ENCODE assay signal across 18 mouse cellular contexts in the genomic region with DNA sequence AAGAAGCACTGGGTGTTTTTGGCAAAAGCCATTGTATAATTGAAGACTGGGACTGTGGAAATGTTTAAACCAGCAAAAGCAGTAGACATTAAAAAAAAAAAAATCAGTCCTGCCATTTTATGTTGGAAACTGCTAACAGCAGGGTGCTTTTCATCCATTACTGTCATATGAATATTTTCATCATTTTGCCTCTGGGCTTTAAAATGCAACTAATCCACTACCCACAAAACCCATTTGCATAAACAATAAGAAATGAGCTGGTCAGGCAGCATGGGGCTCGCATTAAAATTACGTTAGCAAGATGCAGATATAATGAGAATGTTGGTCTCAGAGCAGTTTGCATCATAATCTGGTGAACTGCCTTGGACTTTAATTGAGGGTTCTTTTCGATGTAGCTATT.
A peak's percentile ranks its signal among the peaks of the same experiment; 100 is the strongest.
DNase-seq lines count a peak whose midpoint lies in the region; ATAC-seq and TF ChIP-seq lines count a peak whose summit lies in the region.
"Had no signal": no experiment of that assay in that cellular context is flagged by ENCODE, and none has a peak within 500 bp of the region (broad histone marks: within the 10 kb centered on the region; RNA-seq: fewer than 3 reads in every experiment).

No protein-coding gene starts in this region.

- WGBS in forebrain, embryonic 14.5 days: 12% methylated on average over 3 of the region's 3 CpGs
- WGBS in forebrain, embryonic 16.5 days: 20% methylated on average over 3 of the region's 3 CpGs
- 37% methylated on average over 3 of the region's 3 CpGs for WGBS in midbrain, embryonic 14.5 days
- 40% methylated on average over 3 of the region's 3 CpGs for WGBS in midbrain, embryonic 15.5 days
- 44% methylated on average over 3 of the region's 3 CpGs for WGBS in hindbrain, embryonic 15.5 days

- H3K4me1 ChIP-seq in forebrain, embryonic 14.5 days (ENCODE audit: control insufficient read depth, insufficient read depth, low read length): no peaks in the 10 kb centered on the region
- no peaks in the 10 kb centered on the region for H3K4me1 ChIP-seq in forebrain, embryonic 16.5 days (replicated peaks; ENCODE audit: control insufficient read depth, insufficient read depth, low read length)
- no peaks in the 10 kb centered on the region for H3K4me1 ChIP-seq in midbrain, embryonic 14.5 days (ENCODE audit: control insufficient read depth, insufficient read depth, low read length)
- 0 out of 2 replicates have a peak, but pooled peaks cover 2% of the 10 kb centered on the region for H3K4me1 ChIP-seq in midbrain, embryonic 15.5 days
- H3K4me1 ChIP-seq in CH12.LX (ENCODE audit: control insufficient read depth in 1 of 2, insufficient read depth in 2 of 2): no peaks in the 10 kb centered on the region
- H3K4me1 ChIP-seq in hindbrain, embryonic 15.5 days (replicated peaks): peaks cover 6% of the 10 kb centered on the region
- H3K4me1 ChIP-seq: heart, embryonic 12.5 days; intestine, embryonic 15.5 days had no signal

- H3K9ac ChIP-seq in forebrain, embryonic 14.5 days (ENCODE audit: low read length): no peak overlapping the region
- no peak overlapping the region for H3K9ac ChIP-seq in forebrain, embryonic 16.5 days (replicated peaks; ENCODE audit: low read depth, low read length)
- H3K9ac ChIP-seq in midbrain, embryonic 14.5 days (replicated peaks; ENCODE audit: low read length): no peak overlapping the region
- H3K9ac ChIP-seq in midbrain, embryonic 15.5 days: no peak overlapping the region
- H3K9ac ChIP-seq in CH12.LX (ENCODE audit: insufficient read depth, low read depth): no peak overlapping the region
- H3K9ac ChIP-seq in hindbrain, embryonic 15.5 days: no peak overlapping the region
- H3K9ac ChIP-seq: forebrain, postnatal 0 days; heart, embryonic 12.5 days; intestine, embryonic 15.5 days had no signal

- H3K36me3 ChIP-seq in forebrain, embryonic 14.5 days (ENCODE audit: control insufficient read depth, insufficient read depth, low read length): no peaks in the 10 kb centered on the region
- no peaks in the 10 kb centered on the region for H3K36me3 ChIP-seq in forebrain, embryonic 16.5 days (ENCODE audit: control insufficient read depth, insufficient read depth)
- no peaks in the 10 kb centered on the region for H3K36me3 ChIP-seq in midbrain, embryonic 14.5 days (ENCODE audit: control insufficient read depth, insufficient read depth, low read length)
- H3K36me3 ChIP-seq in midbrain, embryonic 15.5 days (replicated peaks): no peaks in the 10 kb centered on the region
- no peaks in the 10 kb centered on the region for H3K36me3 ChIP-seq in CH12.LX (replicated peaks in 1 of 2; ENCODE audit: control insufficient read depth in 1 of 2, insufficient read depth in 1 of 2, low read length in 1 of 2)
- H3K36me3 ChIP-seq in hindbrain, embryonic 15.5 days: no peaks in the 10 kb centered on the region
- H3K36me3 ChIP-seq: heart, embryonic 12.5 days; intestine, embryonic 15.5 days had no signal

- dilution Hi-C loops in CH12.LX (cut with MboI; ENCODE audit: extremely low pct_ligation_motif_present, extremely low pct_unique_long_range_greater_than_20kb, low sequenced_read_pairs): no loop called here

- TF ChIP-seq RAD21 in CH12.LX (IDR thresholded peaks at IDR 0.05; ENCODE audit: low read depth, low read length): no peak

- H3K27me3 ChIP-seq in forebrain, embryonic 14.5 days (replicated peaks; ENCODE audit: control insufficient read depth, insufficient read depth, low read length): no peaks in the 10 kb centered on the region
- no peaks in the 10 kb centered on the region for H3K27me3 ChIP-seq in forebrain, embryonic 16.5 days (replicated peaks; ENCODE audit: control insufficient read depth, insufficient read depth, low read length)
- H3K27me3 ChIP-seq in midbrain, embryonic 14.5 days (ENCODE audit: control insufficient read depth, insufficient read depth, low read length): no peaks in the 10 kb centered on the region
- no peaks in the 10 kb centered on the region for H3K27me3 ChIP-seq in midbrain, embryonic 15.5 days (replicated peaks)
- H3K27me3 ChIP-seq in CH12.LX (replicated peaks): no peaks in the 10 kb centered on the region
- H3K27me3 ChIP-seq in hindbrain, embryonic 15.5 days: no peaks in the 10 kb centered on the region
- H3K27me3 ChIP-seq: heart, embryonic 12.5 days; intestine, embryonic 15.5 days had no signal

- H3K79me2 ChIP-seq in CH12.LX (replicated peaks; ENCODE audit: control insufficient read depth, extremely low read depth, insufficient read depth, poor library complexity, severe bottlenecking): no peaks in the 10 kb centered on the region

- no peak for TF ChIP-seq POLR2A in CH12.LX (IDR thresholded peaks at IDR 0.05; ENCODE audit: low read depth, low read length)

- in situ Hi-C loops in CH12.LX (cut with MboI; ENCODE audit: low pct_ligation_motif_present, low pct_unique_long_range_greater_than_20kb, low sequenced_read_pairs): no loop called here

- peak; percentile 25 for DNase-seq in forebrain, embryonic 14.5 days (ENCODE audit: low spot score)
- DNase-seq in midbrain, embryonic 14.5 days: peak; percentile 54
- DNase-seq in CH12.LX (ENCODE audit: extremely low read depth): no peak
- DNase-seq in left cerebral cortex, postnatal 25 days (ENCODE audit: low spot score in 2 of 2): no peak
- DNase-seq: adrenal gland, postnatal 14 days; cerebellum, adult 18-20 months; cerebellum, adult 9-11 months; cerebellum, postnatal 36 days; forebrain, postnatal 0 days; gastrocnemius, postnatal 14 days had no signal

- no peak overlapping the region for H3K4me3 ChIP-seq in forebrain, embryonic 14.5 days (ENCODE audit: low read depth, low read length)
- H3K4me3 ChIP-seq in forebrain, embryonic 16.5 days (replicated peaks; ENCODE audit: low read length): no peak overlapping the region
- H3K4me3 ChIP-seq in midbrain, embryonic 14.5 days (replicated peaks; ENCODE audit: low read depth, low read length): no peak overlapping the region
- H3K4me3 ChIP-seq in midbrain, embryonic 15.5 days: no peak overlapping the region
- H3K4me3 ChIP-seq in CH12.LX (replicated peaks in 1 of 3; ENCODE audit: low read depth in 2 of 3, low read length in 2 of 3, poor library complexity in 1 of 3): no peak overlapping the region
- no peak overlapping the region for H3K4me3 ChIP-seq in hindbrain, embryonic 15.5 days
- H3K4me3 ChIP-seq: heart, embryonic 12.5 days; intestine, embryonic 15.5 days had no signal

- intact Hi-C loops in left cerebral cortex, postnatal 25 days (cut with DNase I): no loop called here

- H3K9me3 ChIP-seq in forebrain, embryonic 14.5 days (replicated peaks; ENCODE audit: control insufficient read depth, low read length): no peaks in the 10 kb centered on the region
- no peaks in the 10 kb centered on the region for H3K9me3 ChIP-seq in forebrain, embryonic 16.5 days (ENCODE audit: control insufficient read depth, low read length)
- H3K9me3 ChIP-seq in midbrain, embryonic 14.5 days (ENCODE audit: control insufficient read depth, low read length): no peaks in the 10 kb centered on the region
- no peaks in the 10 kb centered on the region for H3K9me3 ChIP-seq in midbrain, embryonic 15.5 days
- H3K9me3 ChIP-seq in CH12.LX (replicated peaks; ENCODE audit: low read length): no peaks in the 10 kb centered on the region
- no peaks in the 10 kb centered on the region for H3K9me3 ChIP-seq in hindbrain, embryonic 15.5 days
- H3K9me3 ChIP-seq: heart, embryonic 12.5 days; intestine, embryonic 15.5 days had no signal

- H3K4me2 ChIP-seq in forebrain, embryonic 14.5 days (ENCODE audit: low read length): no peak overlapping the region
- no peak overlapping the region for H3K4me2 ChIP-seq in forebrain, embryonic 16.5 days (ENCODE audit: low read length)
- H3K4me2 ChIP-seq in midbrain, embryonic 14.5 days (ENCODE audit: low read length): no peak overlapping the region
- no peak overlapping the region for H3K4me2 ChIP-seq in midbrain, embryonic 15.5 days
- H3K4me2 ChIP-seq in CH12.LX (ENCODE audit: insufficient read depth, low read depth, poor library complexity, severe bottlenecking): peak overlapping the region; percentile 67; the same call in 1 of the 2 replicates
- no peak overlapping the region for H3K4me2 ChIP-seq in hindbrain, embryonic 15.5 days
- H3K4me2 ChIP-seq: heart, embryonic 12.5 days; intestine, embryonic 15.5 days had no signal

- ATAC-seq in forebrain, embryonic 14.5 days: no peak
- no peak for ATAC-seq in forebrain, embryonic 16.5 days
- ATAC-seq in midbrain, embryonic 14.5 days (ENCODE audit: low FRiP score, low TSS enrichment): no peak
- ATAC-seq in midbrain, embryonic 15.5 days (replicated peaks): no peak
- ATAC-seq in hindbrain, embryonic 15.5 days (ENCODE audit: low FRiP score, low read depth): no peak
- no peak for ATAC-seq in megakaryocyte-erythroid progenitor cell, adult 5-6 weeks (replicated peaks; ENCODE audit: low FRiP score, low TSS enrichment, poor library complexity, severe bottlenecking)
- ATAC-seq: activated CD4-positive, CD25-positive, alpha-beta regulatory T cell, adult 4 months; forebrain, postnatal 0 days; intestine, embryonic 15.5 days; Patski had no signal

- TF ChIP-seq EP300 in CH12.LX (IDR thresholded peaks at IDR 0.05; ENCODE audit: low read length): no peak

- no peak overlapping the region for H3K27ac ChIP-seq in forebrain, embryonic 14.5 days (ENCODE audit: low read depth, low read length)
- H3K27ac ChIP-seq in forebrain, embryonic 16.5 days (ENCODE audit: low read length): no peak overlapping the region
- 0 out of 2 replicates have a peak overlapping the region, but pooled peaks have one; percentile 26 for H3K27ac ChIP-seq in midbrain, embryonic 14.5 days (replicated peaks; ENCODE audit: low read depth, low read length)
- H3K27ac ChIP-seq in midbrain, embryonic 15.5 days: no peak overlapping the region
- no peak overlapping the region for H3K27ac ChIP-seq in CH12.LX (ENCODE audit: insufficient read depth, low read depth)
- 0 out of 2 replicates have a peak overlapping the region, but pooled peaks have one; percentile 55 for H3K27ac ChIP-seq in hindbrain, embryonic 15.5 days (replicated peaks)
- H3K27ac ChIP-seq: intestine, embryonic 15.5 days had no signal

- TF ChIP-seq CTCF in CH12.LX (conservative IDR thresholded peaks at IDR 0.05 in 1 of 2, IDR thresholded peaks at IDR 0.05 in 1 of 2; ENCODE audit: low read depth in 2 of 2, low read length in 2 of 2): no peak

TF ChIP-seq in CH12.LX, 34 proteins besides CTCF, POLR2A, EP300 and RAD21 (continues in another document):
- TF ChIP-seq MEF2A (IDR thresholded peaks at IDR 0.05; ENCODE audit: borderline replicate concordance, low read depth, low read length): no peak
- no peak for TF ChIP-seq POLR2AphosphoS2 (IDR thresholded peaks at IDR 0.05; ENCODE audit: low read depth, low read length)
- TF ChIP-seq IRF4 (IDR thresholded peaks at IDR 0.05; ENCODE audit: low read depth, low read length): no peak
- no peak for TF ChIP-seq MYC (IDR thresholded peaks at IDR 0.05; ENCODE audit: low read depth, low read length)
- TF ChIP-seq JUND (conservative IDR thresholded peaks at IDR 0.05; ENCODE audit: low read depth, low read length): no peak
- TF ChIP-seq BHLHE40 (IDR thresholded peaks at IDR 0.05; ENCODE audit: low read depth, low read length): no peak
- no peak for TF ChIP-seq TCF12 (IDR thresholded peaks at IDR 0.05; ENCODE audit: low read depth, low read length)
- no peak for TF ChIP-seq KAT2A (IDR thresholded peaks at IDR 0.05; ENCODE audit: insufficient replicate concordance, low read length)
- no peak for TF ChIP-seq ZKSCAN1 (IDR thresholded peaks at IDR 0.05; ENCODE audit: borderline replicate concordance, low read depth, low read length)

Comparison
In these comparisons a context has a peak if more than half of its experiments do, and no peak if none do; other contexts are left out.
1. H3K27ac ChIP-seq: peak in midbrain, embryonic 14.5 days (single experiment) and hindbrain, embryonic 15.5 days (single experiment); none in forebrain, embryonic 14.5 days (single experiment), forebrain, embryonic 16.5 days (single experiment), midbrain, embryonic 15.5 days (single experiment) and CH12.LX (single experiment).
2. DNase-seq: peak in forebrain, embryonic 14.5 days (single experiment) and midbrain, embryonic 14.5 days (single experiment); none in CH12.LX (single experiment) and left cerebral cortex, postnatal 25 days (0 of 2).